Mouse (Mus musculus): ENCODE results near the gene Snw1.
"Not testable (repeated sequence)": the region's sequence is repeated elsewhere in the genome, so short reads cannot be mapped to it uniquely, and the experiment has no call there.

Gene Snw1

GRCm38 (mm10) chr12:87471964-87472786, at the start of gene Snw1:
Gene Snw1 (minus strand): TSS chr12:87472274.
- DNase-seq: peak; percentile 93 to 95

- DNase-seq: not testable (repeated sequence)
These were observed 47.5 kb upstream of the Snw1 start for GRCm38 (mm10) chr12:87519616-87520015.

- DNase-seq: not testable (repeated sequence)
These were observed 41.9 kb upstream of the Snw1 start, which contains the start of gene Gm8300 for GRCm38 (mm10) chr12:87514016-87514415. Gene Gm8300 (plus strand): TSS chr12:87514316.

- not testable (repeated sequence) for DNase-seq
These were observed 22.3 kb upstream of the Snw1 start, which contains the start of gene Gm5788 for GRCm38 (mm10) chr12:87494421-87494820. Gene Gm5788 (plus strand): TSS chr12:87494721.

- DNase-seq: not testable (repeated sequence)
These were observed 16.6 kb upstream of the Snw1 start for GRCm38 (mm10) chr12:87488683-87489082.

- not testable (repeated sequence) for DNase-seq
These were observed 10.4 kb upstream of the Snw1 start for GRCm38 (mm10) chr12:87482482-87482881.

- no peak for DNase-seq
These were observed 2.7 kb upstream of the Snw1 start for GRCm38 (mm10) chr12:87474756-87475155.

DNA sequence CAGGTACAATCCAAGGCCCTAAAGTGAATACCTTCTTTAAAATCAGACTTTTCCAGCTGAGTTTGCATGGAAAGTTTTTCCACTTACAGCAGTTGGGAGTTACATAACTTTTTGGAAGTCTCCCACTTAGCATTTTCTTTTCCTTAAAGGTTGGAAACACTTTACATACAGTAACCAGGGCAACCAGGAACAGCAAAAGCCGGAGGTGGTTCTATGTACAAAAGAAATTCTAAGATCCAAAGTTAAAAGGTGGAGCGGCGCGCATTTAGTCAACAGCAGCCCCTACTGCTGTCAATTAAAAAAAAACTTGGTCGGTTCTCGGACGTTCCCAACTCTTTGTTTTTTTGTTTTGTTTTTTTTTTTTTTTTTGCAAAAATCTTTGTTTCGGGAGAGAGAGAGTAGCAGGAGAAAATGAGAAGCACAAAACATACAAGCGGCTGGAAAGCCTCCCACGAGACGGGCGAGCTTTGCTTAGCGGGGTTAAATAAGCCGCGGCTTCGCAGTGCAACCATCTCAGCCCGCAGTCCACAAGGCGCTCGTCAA, 582 bp downstream of the Snw1 start:
- DNase-seq: no peak

GRCm38 (mm10) chr12:87470263-87471136, 1.6 kb downstream of the Snw1 start:
- DNase-seq: no peak

DNA sequence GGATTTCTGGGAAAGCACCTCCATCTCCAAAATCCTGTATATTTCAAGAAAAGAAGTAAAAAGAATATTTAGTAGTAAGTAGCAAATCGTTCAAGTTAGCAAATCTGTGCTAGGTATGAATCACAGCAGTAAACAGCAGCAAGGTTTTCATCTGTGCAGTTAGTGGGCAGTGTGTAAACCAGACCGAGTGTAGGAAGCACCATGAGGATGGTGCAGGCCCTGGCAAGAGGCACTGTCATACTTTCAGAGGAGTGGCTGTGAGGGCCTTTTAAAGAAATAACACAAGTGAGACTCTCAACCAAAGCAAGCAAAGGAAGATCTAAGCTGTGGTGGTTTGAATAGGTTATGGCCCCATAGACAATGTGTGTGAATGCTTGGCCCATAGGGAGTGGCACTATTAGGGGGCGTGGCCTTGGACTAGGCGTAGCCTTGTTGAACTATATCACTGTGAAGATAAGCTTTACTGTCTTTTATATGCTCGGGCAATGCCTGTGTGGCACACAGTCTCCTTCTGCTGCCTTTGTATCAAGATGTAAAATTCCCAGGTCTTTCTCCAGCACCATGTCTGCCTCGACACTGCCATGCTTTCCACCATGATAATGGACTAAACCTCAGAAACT, 7.3 kb downstream of the Snw1 start:
- no peak for DNase-seq

GRCm38 (mm10) chr12:87449456-87449855, 22.6 kb downstream of the Snw1 start:
- DNase-seq: no peak

DNA sequence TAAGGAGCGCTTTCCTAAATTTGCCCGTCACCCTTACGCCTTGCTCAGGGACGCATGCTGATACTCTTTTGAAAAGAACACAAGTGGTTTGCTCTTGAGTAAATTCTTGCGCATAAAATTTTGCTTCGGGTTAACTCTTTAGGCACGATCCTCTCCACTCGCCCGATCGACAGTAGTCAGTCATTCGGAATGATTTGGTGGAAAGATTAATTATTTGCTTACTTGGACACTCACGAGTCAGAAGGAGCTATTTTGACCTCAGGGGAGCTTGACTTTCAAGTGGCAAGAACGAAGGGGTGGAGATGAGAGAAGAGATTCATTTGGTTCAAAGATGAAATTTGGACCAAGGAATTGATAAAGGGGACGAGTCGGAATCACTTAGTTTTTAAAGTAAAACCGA, 27.9 kb downstream of the Snw1 start:
- no peak for DNase-seq

GRCm38 (mm10) chr12:87443700-87444122, 28.4 kb downstream of the Snw1 start, which contains the start of the genes Slirp and Alkbh1:
Gene Slirp (plus strand): TSS chr12:87443896.
Gene Alkbh1 (minus strand): TSS chr12:87444017.
- peak; percentile 81 to 83 for DNase-seq

DNA sequence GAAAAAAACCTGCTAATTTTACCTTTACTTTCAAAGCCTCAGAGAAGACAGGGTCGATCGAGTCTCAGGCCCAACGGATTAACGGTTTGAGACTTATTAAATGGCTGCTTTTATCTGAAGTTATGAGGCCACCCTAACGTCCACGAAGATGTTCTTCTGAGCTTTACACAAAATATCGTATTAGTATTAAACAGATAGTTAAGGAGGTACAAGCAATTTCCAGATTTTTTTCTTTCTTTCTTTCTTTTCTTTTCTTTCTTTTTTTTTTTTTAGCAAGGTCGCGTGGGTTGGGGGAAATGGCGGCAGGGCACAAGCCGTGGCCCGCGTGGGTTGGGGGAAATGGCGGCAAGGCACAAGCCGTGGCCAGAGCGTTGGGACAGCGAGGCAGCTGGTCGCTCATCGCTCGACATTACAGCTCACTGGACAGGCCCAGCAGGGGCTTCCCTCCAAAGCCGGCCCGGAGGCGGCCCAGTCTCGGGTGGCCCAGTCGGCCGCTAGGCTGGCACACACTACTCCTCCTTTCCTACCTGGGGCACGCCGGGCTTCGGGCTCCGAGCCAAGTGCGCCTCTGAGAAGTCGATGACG, 28.9 kb downstream of the Snw1 start:
- no peak for DNase-seq

GRCm38 (mm10) chr12:87442177-87443114, 29.6 kb downstream of the Snw1 start:
- DNase-seq: no peak

GRCm38 (mm10) chr12:87428885-87429284, 43.2 kb downstream of the Snw1 start:
- DNase-seq: no peak

GRCm38 (mm10) chr12:87428295-87428694, 43.8 kb downstream of the Snw1 start:
- DNase-seq: no peak

DNA sequence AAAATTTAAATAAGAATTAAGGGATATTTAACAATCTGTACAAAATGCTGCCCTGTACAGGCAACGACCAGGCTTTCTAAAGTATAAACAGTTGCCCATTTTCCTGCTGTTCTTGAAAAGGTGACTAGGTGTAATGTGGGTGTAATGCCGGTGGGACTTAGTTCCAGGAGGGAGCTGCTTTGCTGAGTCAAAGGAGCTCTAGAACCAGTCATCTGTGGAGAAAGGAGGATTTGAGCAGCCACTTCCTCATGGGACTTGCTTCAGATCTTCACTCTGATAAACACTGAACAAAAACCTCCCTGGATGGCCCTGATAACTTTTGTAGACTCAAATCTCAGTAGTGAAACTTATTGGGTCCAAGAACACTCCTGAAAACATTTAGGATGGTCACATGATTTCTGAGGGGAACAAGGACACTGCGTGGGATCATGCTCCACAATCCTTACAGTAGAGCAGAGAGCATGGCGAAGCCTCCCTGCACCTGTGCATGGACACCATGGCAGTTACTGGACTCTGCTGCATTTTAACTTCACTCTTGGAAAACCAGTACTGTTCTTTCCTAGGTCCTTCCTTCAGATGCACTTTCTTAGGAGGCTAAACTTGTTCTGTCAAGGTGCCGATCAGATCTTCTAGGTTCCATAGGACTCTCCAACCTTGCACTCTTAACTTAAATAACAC, 45.6 kb downstream of the Snw1 start:
- no peak for DNase-seq

DNA sequence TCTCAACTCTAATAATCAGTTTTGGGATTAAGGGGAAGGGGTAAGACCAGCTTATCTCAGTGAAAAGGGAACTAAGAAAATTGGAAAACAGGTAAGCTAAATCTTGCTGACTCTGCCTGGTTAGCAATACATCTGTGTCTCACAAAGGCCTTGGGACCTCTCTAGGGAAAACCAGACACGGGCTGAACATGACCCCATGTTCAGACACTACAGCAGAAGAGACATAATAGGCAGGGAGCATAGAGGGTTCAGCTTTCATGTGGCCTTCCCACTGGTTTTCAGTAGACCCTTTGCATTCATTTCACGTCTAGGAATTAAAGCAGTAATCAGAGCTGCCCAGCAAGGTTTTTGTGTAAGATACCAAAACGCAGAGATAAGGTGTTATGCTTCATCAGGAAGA, 47.6 kb downstream of the Snw1 start:
- DNase-seq: no peak

GRCm38 (mm10) chr12:87423700-87424099, 48.4 kb downstream of the Snw1 start:
- no peak for DNase-seq

Measured in thymus, postnatal 36 days (tissue).